Mouse (Mus musculus): Measurements from ENCODE around the gene Ulk1. TPM values are rescaled to one million over a fixed set of nuclear protein-coding genes. Genes with fewer than 3 reads are reported as not detected.

Ulk1 gene
- total and polyA plus RNA-seq, 3 experiments: 4.9 to 23.0 TPM; not detected in 1

DNA sequence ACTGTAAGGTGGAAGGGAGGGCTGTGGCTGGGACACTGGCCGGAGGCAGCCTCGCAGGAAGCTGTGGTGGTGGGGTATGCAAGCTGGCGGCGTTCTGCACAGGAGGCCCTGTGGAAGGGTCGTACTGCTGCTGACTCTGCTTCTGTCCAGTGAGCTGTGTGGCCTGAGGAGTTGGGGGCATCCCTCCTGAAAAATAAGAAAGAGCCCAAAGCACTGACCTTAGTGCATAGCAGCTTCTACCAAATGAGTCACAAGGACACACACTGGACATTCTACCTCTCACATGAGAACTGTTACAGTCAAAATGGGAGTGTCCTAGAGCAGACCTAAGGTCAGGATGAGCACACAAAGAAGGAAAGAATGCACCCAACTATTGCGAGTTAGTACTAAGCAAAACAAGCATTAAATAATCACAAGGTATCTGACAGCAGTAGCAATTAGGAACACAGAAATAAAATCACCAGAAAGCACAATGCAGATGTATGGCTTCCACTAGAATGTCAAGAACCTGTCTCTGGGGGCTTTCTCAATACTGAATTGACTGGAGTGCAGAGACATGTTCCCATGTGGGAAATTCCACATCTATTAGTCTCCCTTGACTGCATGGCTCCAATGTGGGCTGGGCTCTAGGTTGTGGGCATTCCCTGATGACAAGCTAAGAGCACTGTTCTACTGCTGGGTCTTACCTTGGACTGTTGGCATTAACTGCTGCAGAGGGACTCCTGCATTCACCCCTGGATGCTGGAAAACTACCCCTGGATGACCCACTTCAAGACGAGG is 70.2 kb downstream of the Ulk1 start:
- peaks cover 0 to 33% of the 10 kb centered on the region in 2 experiments; a peak in 3 of 4 replicates for H3K36me3 ChIP-seq (ENCODE audit: control insufficient read depth in 1 of 2, insufficient read depth in 2 of 2, low read length in 2 of 2)
- peaks cover 20% of the 10 kb centered on the region for H3K79me2 ChIP-seq (ENCODE audit: control insufficient read depth, insufficient read depth, low read length, poor library complexity)
- H3K27me3 ChIP-seq (ENCODE audit: control insufficient read depth in 1 of 2, insufficient read depth in 2 of 2, low read length in 2 of 2): no peaks in the 10 kb centered on the region
- no peak for TF ChIP-seq ZNF384 (IDR thresholded peaks at IDR 0.05; ENCODE audit: low read depth, low read length)
- no peak for TF ChIP-seq SMC3 (IDR thresholded peaks at IDR 0.05; ENCODE audit: low read depth, low read length)
- TF ChIP-seq GATA1 (IDR thresholded peaks at IDR 0.05; ENCODE audit: low read depth, low read length): no peak
- no peak for TF ChIP-seq USF1 (IDR thresholded peaks at IDR 0.05; ENCODE audit: low read depth, low read length)
- TF ChIP-seq POLR2AphosphoS5 (IDR thresholded peaks at IDR 0.05; ENCODE audit: borderline replicate concordance, low read depth, low read length): no peak
- no peak for TF ChIP-seq CTCF (IDR thresholded peaks at IDR 0.05 in 2 of 3, conservative IDR thresholded peaks at IDR 0.05 in 1 of 3; ENCODE audit: control insufficient read depth in 1 of 3, insufficient read depth in 1 of 3, low read depth in 2 of 3, low read length in 3 of 3, poor library complexity in 1 of 3, severe bottlenecking in 1 of 3)
- TF ChIP-seq ZC3H11A (IDR thresholded peaks at IDR 0.05; ENCODE audit: low read depth, low read length): no peak
- TF ChIP-seq ELF1 (IDR thresholded peaks at IDR 0.05; ENCODE audit: low read depth, low read length): no peak
- no peak for TF ChIP-seq MYC (IDR thresholded peaks at IDR 0.05; ENCODE audit: low read depth, low read length)
- TF ChIP-seq KAT2A (conservative IDR thresholded peaks at IDR 0.05; ENCODE audit: low read depth, low read length): no peak
- no peak for TF ChIP-seq BHLHE40 (IDR thresholded peaks at IDR 0.05; ENCODE audit: borderline replicate concordance, low read depth, low read length)
- TF ChIP-seq MAX (IDR thresholded peaks at IDR 0.05; ENCODE audit: low read length): no peak
- no peaks in the 10 kb centered on the region for H3K4me1 ChIP-seq (ENCODE audit: control insufficient read depth in 1 of 2, insufficient read depth in 2 of 2, low read length in 2 of 2)
- no peaks in the 10 kb centered on the region for H3K9me3 ChIP-seq (replicated peaks; ENCODE audit: insufficient read depth, low read length)
- H3K4me3 ChIP-seq (ENCODE audit: control insufficient read depth in 1 of 2, insufficient read depth in 1 of 2, low read depth in 2 of 2, low read length in 2 of 2): no peak overlapping the region
- no peak for DNase-seq (ENCODE audit: low read depth, low spot score)
- no peak overlapping the region for H3K27ac ChIP-seq (ENCODE audit: control insufficient read depth, low read depth, low read length)
- H3K9ac ChIP-seq (ENCODE audit: control insufficient read depth, low read depth, low read length, poor library complexity, severe bottlenecking): no peak overlapping the region

DNA sequence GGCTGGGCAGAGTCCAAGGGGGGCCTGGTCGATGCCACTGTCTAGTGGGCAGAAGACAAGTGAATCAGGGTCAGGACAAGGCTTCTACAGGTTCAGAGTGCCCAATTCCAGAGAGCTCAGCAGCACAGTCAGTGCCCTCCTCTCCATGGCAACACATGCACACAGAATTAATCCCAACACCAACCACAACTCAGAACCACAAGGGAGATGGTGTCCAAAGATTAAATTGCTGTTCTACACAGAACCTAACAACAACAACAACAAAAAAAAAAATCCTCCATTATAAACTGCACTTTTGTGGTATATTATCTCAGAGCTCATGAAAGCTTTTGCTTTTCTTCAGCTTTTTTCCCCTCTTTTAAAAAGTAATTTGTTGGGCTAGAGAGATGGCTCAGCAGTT is 74.3 kb downstream of the Ulk1 start:
- Histone ChIP-seq H3K9ac (ENCODE audit: control insufficient read depth, low read depth, low read length, poor library complexity, severe bottlenecking) (no peak overlapping the region), H3K27ac (ENCODE audit: control insufficient read depth, low read depth, low read length) (no peak overlapping the region)

More for the DNA sequence above, 74.3 kb downstream of the Ulk1 start:
- H3K4me3 ChIP-seq (ENCODE audit: control insufficient read depth in 1 of 2, insufficient read depth in 1 of 2, low read depth in 2 of 2, low read length in 2 of 2): no peak overlapping the region
- H3K9me3 ChIP-seq (replicated peaks; ENCODE audit: insufficient read depth, low read length): no peaks in the 10 kb centered on the region
- TF ChIP-seq ETS1 (IDR thresholded peaks at IDR 0.05; ENCODE audit: low read depth, low read length): no peak
- TF ChIP-seq MAFK (IDR thresholded peaks at IDR 0.05; ENCODE audit: borderline replicate concordance, low read depth, low read length): no peak
- TF ChIP-seq EP300 (IDR thresholded peaks at IDR 0.05; ENCODE audit: low read depth in 1 of 2, low read length in 2 of 2): no peak
- H3K79me2 ChIP-seq (ENCODE audit: control insufficient read depth, insufficient read depth, low read length, poor library complexity): no peaks in the 10 kb centered on the region
- H3K4me1 ChIP-seq (ENCODE audit: control insufficient read depth in 1 of 2, insufficient read depth in 2 of 2, low read length in 2 of 2): no peaks in the 10 kb centered on the region
- DNase-seq (ENCODE audit: low read depth, low spot score): no peak
- peaks cover 0 to 21% of the 10 kb centered on the region in 2 experiments; a peak in 2 of 4 replicates for H3K36me3 ChIP-seq (ENCODE audit: control insufficient read depth in 1 of 2, insufficient read depth in 2 of 2, low read length in 2 of 2)
- no peaks in the 10 kb centered on the region for H3K27me3 ChIP-seq (ENCODE audit: control insufficient read depth in 1 of 2, insufficient read depth in 2 of 2, low read length in 2 of 2)

Other genes starting within 250 kb of the Ulk1 start
- 67.2 and 72.8 TPM in 2 replicates for gene Noc4l, start 156.7 kb downstream of the Ulk1 start, total RNA-seq (2012; rRNA removed)
- 100 to 1,000 TPM in 1 of 2 experiments, not detected in 1; 181 TPM for gene Noc4l, start 156.7 kb downstream of the Ulk1 start, polyA plus RNA-seq (2012; ENCODE audit: insufficient read depth in 1 of 2, insufficient read length in 2 of 2, low read depth in 1 of 2, low replicate concordance in 2 of 2, missing spikeins in 1 of 2)
- gene Ddx51, start 156.6 kb downstream of the Ulk1 start, total RNA-seq (2012; rRNA removed): 11.6 and 16.3 TPM in 2 replicates
- 100 to 1,000 TPM in 1 of 2 experiments, 10 to 100 TPM in 1; 52.9 to 285 TPM for gene Ddx51, start 156.6 kb downstream of the Ulk1 start, polyA plus RNA-seq (2012; ENCODE audit: insufficient read depth in 1 of 2, insufficient read length in 2 of 2, low read depth in 1 of 2, low replicate concordance in 2 of 2, missing spikeins in 1 of 2)
- gene Ep400, start 39.4 kb downstream of the Ulk1 start, total RNA-seq (2012; rRNA removed): 21.5 and 27.1 TPM in 2 replicates
- gene Ep400, start 39.4 kb downstream of the Ulk1 start, polyA plus RNA-seq (2012; ENCODE audit: insufficient read depth in 1 of 2, insufficient read length in 2 of 2, low read depth in 1 of 2, low replicate concordance in 2 of 2, missing spikeins in 1 of 2): 10 to 100 TPM; 27.2 to 96.8 TPM
- 97.6 and 107 TPM in 2 replicates for gene Pus1, start 29.4 kb downstream of the Ulk1 start, total RNA-seq (2012; rRNA removed)
- 100 to 1,000 TPM; 117 to 248 TPM for gene Pus1, start 29.4 kb downstream of the Ulk1 start, polyA plus RNA-seq (2012; ENCODE audit: insufficient read depth in 1 of 2, insufficient read length in 2 of 2, low read depth in 1 of 2, low replicate concordance in 2 of 2, missing spikeins in 1 of 2)
- gene Hscb, start 29.7 kb upstream of the Ulk1 start, total RNA-seq (2012; rRNA removed): 20.1 and 29.4 TPM in 2 replicates
- gene Hscb, start 29.7 kb upstream of the Ulk1 start, polyA plus RNA-seq (2012; ENCODE audit: insufficient read depth in 1 of 2, insufficient read length in 2 of 2, low read depth in 1 of 2, low replicate concordance in 2 of 2, missing spikeins in 1 of 2): 10 to 100 TPM in 1 of 2 experiments, not detected in 1; 29.0 TPM
- 22.2 and 23.9 TPM in 2 replicates for gene Chek2, start 29.9 kb upstream of the Ulk1 start, total RNA-seq (2012; rRNA removed)
- gene Chek2, start 29.9 kb upstream of the Ulk1 start, polyA plus RNA-seq (2012; ENCODE audit: insufficient read depth in 1 of 2, insufficient read length in 2 of 2, low read depth in 1 of 2, low replicate concordance in 2 of 2, missing spikeins in 1 of 2): 10 to 100 TPM in 1 of 2 experiments, not detected in 1; 24.1 TPM
- 1.1 and 1.2 TPM in 2 replicates for gene Ttc28, start 69.7 kb upstream of the Ulk1 start, total RNA-seq (2012; rRNA removed)
- gene Ttc28, start 69.7 kb upstream of the Ulk1 start, polyA plus RNA-seq (2012; ENCODE audit: insufficient read depth in 1 of 2, insufficient read length in 2 of 2, low read depth in 1 of 2, low replicate concordance in 2 of 2, missing spikeins in 1 of 2): 1 to 10 TPM in 1 of 2 experiments, not detected in 1; 1.8 TPM